Mouse (Mus musculus) thymus, adult 2 months (tissue): ENCODE measurements around the gene Lsamp.

Experiments used
- CTCF ChIP-seq: fragments of 200-500 bp; IDR thresholded peaks from 2 replicates; pipeline ENCODE4 v1.5.1; 2012; ENCODE audit warnings: mild to moderate bottlenecking, control low read depth, low read length, moderate library complexity, borderline replicate concordance; ENCODE audit not compliant: control insufficient read depth, poor library complexity, insufficient read depth; ENCODE audit errors: extremely low read depth
- POLR2A ChIP-seq: fragments of 200-500 bp; IDR thresholded peaks from 2 replicates; pipeline ENCODE4 v1.6.1; 2012; ENCODE audit warnings: mild to moderate bottlenecking, low read length, control low read depth, moderate library complexity; ENCODE audit not compliant: control insufficient read depth, poor library complexity, insufficient read depth; ENCODE audit errors: extremely low read depth

GRCm38 (mm10) chr16:41365138-41365537 is 1381.0 kb downstream of the Lsamp start:
- TF ChIP-seq POLR2A (no peak), CTCF (no peak)
